Mouse (Mus musculus): Measurements from ENCODE around the gene Klhdc8b. TPM values are rescaled to one million over a fixed set of nuclear protein-coding genes. Genes with fewer than 3 reads are reported as not detected.

The Klhdc8b gene
- polyA plus RNA-seq, 1 experiment from 2014 or later: 17.8 TPM

DNA sequence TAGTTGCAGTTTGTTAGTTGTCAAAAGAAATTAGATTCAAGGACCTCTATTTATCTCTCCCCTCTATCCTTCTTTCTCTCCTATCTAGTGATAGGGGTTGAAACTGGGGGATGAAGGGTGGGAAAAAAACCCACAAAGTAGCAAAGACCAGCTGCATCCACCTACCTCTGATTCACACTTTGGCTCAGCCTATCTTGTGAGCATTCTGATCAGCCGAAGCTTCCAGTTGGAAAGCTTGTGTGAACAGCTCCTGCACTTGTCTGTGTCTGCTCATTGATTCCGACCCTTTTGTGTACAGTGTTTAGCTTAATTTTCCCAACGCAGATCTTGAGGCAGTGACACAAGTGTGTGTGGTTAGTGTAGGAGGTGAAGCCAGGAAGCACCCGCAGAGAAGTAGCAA, 7.9 kb downstream of the Klhdc8b start:
- peaks cover 13% of the 10 kb centered on the region for H3K27me3 ChIP-seq (ENCODE audit: low read depth, poor library complexity, severe bottlenecking)
- H3K4me3 ChIP-seq: no peak overlapping the region
- no peak overlapping the region for H3K27ac ChIP-seq
- H3K9me3 ChIP-seq (replicated peaks): no peaks in the 10 kb centered on the region
- H3K36me3 ChIP-seq: no peaks in the 10 kb centered on the region
- peaks cover 44% of the 10 kb centered on the region for H3K4me1 ChIP-seq
- 85% methylated on average over 4 of the region's 4 CpGs for WGBS
- DNase-seq (ENCODE audit: low spot score): no peak

DNA sequence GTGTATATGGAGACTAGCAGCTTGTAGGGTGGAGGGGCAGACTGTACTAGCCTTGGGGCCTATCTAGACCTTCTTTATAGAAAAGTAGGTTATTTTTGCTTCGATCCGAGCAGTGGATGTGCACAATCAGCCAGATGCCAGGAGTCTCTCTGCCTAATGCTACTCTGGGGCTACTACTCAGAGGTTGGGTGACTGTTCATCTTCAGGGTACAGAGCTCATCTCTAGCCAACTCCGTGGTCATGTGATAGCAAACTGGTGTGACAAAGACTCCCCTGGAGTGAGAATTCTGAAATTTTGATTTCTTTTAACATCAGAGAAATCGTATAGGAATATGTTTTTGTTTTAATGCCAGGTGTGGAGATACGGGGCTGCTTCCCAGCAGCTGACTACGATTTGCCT, 8.5 kb downstream of the Klhdc8b start:
- Histone ChIP-seq H3K4me1 (peaks cover 44% of the 10 kb centered on the region), H3K27me3 (ENCODE audit: low read depth, poor library complexity, severe bottlenecking) (peaks cover 13% of the 10 kb centered on the region), H3K4me3 (peak overlapping the region; percentile 71), H3K9me3 (replicated peaks) (no peaks in the 10 kb centered on the region), H3K27ac (peak overlapping the region; percentile 84), H3K36me3 (peaks cover 5% of the 10 kb centered on the region; the same call in 1 of the 2 replicates)
- 56% methylated on average over 6 of the region's 6 CpGs for WGBS
- no peak for DNase-seq (ENCODE audit: low spot score)

DNA sequence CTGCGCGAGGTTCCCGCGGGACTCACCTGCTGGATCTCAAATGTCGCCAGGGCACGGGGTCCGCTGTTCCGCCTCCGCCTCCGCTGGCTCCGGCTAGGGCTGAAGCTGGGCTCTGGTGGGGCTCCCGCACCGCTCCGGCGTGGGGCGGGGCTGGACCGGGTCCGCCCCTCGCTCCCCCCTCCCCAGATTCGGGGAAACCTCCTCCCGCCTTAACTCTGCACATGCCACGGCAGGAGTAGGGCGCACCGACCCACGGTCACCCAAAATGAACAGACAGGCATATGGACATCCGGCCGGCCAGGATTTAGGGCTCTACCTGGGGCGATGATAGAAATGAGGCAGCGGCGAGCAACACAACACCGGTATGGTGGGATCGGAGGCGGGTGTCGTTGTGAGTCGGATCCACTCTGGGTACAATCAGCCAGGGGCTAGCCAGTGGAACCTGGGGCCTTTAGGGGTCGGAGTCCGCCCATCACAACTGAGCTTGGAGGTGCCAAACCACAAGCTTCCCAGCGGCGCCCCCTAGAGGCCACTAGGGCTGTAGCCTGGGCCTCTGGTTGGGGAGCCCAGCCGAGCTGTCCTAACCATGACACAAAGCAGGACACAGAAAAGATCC, 9.0 kb downstream of the Klhdc8b start:
- H3K36me3 ChIP-seq: peaks cover 8% of the 10 kb centered on the region; the same call in 1 of the 2 replicates
- peaks cover 44% of the 10 kb centered on the region for H3K4me1 ChIP-seq
- H3K27ac ChIP-seq: peak overlapping the region; percentile 84
- peak overlapping the region; percentile 71 for H3K4me3 ChIP-seq
- H3K9me3 ChIP-seq (replicated peaks): no peaks in the 10 kb centered on the region
- DNase-seq (ENCODE audit: low spot score): peak; percentile 97
- peaks cover 13% of the 10 kb centered on the region for H3K27me3 ChIP-seq (ENCODE audit: low read depth, poor library complexity, severe bottlenecking)
- WGBS: under 1% methylated on average over 40 of the region's 40 CpGs

DNA sequence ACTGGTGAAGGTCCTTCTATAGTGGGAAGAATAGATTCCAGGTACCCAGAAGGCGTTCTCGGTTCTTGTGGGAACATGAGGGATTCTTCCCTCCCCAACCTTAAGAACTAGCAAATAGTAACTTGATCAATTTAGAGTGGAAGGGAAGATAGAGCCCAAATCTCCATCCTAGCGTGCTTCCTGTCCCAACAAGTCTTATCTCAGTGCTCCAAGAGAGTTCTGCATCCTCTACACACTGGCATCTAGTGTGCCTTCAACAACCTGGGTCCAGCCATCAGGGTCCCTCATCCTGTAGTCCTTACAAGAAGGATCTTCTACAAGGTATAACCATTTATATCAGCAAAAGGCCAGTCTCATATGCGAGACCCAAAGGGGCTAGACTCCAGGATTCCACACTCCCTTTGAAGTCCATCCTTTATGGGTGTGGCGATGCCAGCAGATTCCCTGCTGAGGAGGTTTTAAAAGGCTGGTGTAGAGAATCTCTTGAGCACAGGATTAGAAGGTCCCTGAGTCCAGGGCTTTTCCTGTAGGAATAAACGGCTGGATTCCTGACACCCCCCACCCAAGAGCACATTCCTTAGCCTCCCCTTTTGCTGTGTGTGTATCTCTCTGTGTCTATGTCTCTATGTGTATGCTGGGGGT, 9.7 kb downstream of the Klhdc8b start:
- H3K36me3 ChIP-seq: peaks cover 8% of the 10 kb centered on the region; the same call in 1 of the 2 replicates
- 49% methylated on average over 6 of the region's 6 CpGs for WGBS
- H3K27me3 ChIP-seq (ENCODE audit: low read depth, poor library complexity, severe bottlenecking): peaks cover 13% of the 10 kb centered on the region
- peak overlapping the region; percentile 71 for H3K4me3 ChIP-seq
- peak overlapping the region; percentile 84 for H3K27ac ChIP-seq
- H3K4me1 ChIP-seq: peaks cover 44% of the 10 kb centered on the region
- DNase-seq (ENCODE audit: low spot score): no peak
- H3K9me3 ChIP-seq (replicated peaks): no peaks in the 10 kb centered on the region

DNA sequence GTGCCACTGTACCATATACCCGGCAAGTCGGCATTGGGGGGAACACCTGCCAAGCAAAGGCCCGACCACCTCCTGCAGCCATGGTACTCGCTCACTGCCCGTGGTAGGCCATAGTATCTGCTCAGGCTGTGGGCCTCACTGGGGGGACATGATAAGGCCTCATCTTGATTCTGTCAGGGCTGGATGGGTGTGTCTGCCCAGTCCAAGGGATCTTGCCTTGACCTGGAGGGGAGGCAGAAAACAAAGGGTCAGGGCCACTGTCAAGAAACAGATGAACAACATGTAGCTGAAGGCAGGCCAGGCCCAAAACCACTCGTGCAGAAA, 10.2 kb downstream of the Klhdc8b start:
- no peaks in the 10 kb centered on the region for H3K9me3 ChIP-seq (replicated peaks)
- H3K4me3 ChIP-seq: peak overlapping the region; percentile 18; the same call in 1 of the 2 replicates
- peaks cover 8% of the 10 kb centered on the region; the same call in 1 of the 2 replicates for H3K36me3 ChIP-seq
- 94% methylated on average over 6 of the region's 6 CpGs for WGBS
- 0 out of 2 replicates have a peak overlapping the region, but pooled peaks have one; percentile 68 for H3K27ac ChIP-seq
- peaks cover 44% of the 10 kb centered on the region for H3K4me1 ChIP-seq
- H3K27me3 ChIP-seq (ENCODE audit: low read depth, poor library complexity, severe bottlenecking): peaks cover 13% of the 10 kb centered on the region
- no peak for DNase-seq (ENCODE audit: low spot score)

DNA sequence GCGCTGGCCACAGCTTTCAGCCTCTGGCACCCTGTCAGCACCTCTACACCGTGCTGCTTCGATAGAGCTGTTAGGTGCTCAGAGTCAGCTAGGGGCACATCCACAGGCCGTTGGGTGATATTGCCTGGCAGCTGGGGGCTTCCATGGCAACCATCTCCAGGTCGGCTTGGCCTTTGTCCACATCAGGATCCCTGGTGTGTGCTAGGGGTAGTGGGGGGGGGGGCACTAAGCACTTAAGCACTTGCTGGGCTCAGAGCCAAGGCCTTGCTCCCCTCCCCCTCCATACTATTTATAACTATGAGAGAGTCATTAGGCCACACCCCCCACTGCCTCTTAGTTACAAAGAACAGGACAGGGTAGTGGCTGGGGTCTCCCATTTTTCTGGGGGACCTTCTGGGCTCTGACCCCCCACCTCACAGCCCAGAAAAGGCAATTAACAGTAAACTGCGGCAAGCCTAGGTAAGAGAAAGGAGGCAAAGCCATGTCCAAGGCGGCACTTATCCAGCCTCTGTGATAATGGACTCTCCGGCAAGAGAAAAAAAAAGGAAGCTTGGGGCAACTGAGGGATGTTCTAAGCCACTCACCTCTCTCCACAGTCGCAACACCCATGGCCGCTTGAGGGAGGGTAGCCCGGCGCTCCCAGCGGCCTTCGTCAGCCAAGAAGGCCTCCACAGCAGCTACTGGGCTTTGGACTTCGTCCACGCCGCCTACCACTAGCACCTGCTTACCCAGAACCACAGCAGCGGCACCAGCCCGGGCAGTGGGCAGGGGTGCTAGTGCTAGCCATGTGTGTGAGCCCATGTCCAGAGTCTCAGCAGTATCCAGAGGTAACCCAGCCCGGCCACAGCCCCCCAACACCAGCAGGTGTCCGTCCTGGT, 10.8 kb downstream of the Klhdc8b start:
- DNase-seq (ENCODE audit: low spot score): no peak
- Histone ChIP-seq H3K9me3 (replicated peaks) (no peaks in the 10 kb centered on the region), H3K4me3 (peak overlapping the region; percentile 18; the same call in 1 of the 2 replicates), H3K27me3 (ENCODE audit: low read depth, poor library complexity, severe bottlenecking) (peaks cover 13% of the 10 kb centered on the region), H3K36me3 (peaks cover 8% of the 10 kb centered on the region; the same call in 1 of the 2 replicates), H3K4me1 (peaks cover 44% of the 10 kb centered on the region), H3K27ac (peak overlapping the region; percentile 68)
- 76% methylated on average over 21 of the region's 21 CpGs for WGBS

DNA sequence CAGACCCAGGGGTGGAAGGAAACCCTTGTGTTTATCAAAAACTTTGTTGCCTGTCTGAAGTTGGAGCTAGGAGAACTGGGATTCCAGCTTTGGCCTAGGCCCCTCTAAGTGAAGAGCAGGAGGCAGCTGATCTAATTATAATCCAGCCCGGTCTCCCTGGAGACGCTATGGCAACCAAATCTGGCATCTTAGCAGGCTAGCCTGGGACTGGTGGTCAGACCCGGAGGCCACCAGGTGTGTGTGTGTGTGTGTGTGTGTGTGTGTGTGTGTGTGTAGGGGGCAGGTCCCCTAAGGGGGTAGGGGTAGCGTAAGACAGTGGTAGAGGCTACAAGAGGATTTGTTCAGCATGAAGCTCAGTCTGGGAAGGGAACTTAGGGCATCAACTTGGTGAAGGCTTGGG, 11.5 kb downstream of the Klhdc8b start:
- peaks cover 13% of the 10 kb centered on the region for H3K27me3 ChIP-seq (ENCODE audit: low read depth, poor library complexity, severe bottlenecking)
- H3K36me3 ChIP-seq: peaks cover 8% of the 10 kb centered on the region; the same call in 1 of the 2 replicates
- WGBS: 59% methylated on average over 4 of the region's 4 CpGs
- peaks cover 44% of the 10 kb centered on the region for H3K4me1 ChIP-seq
- H3K4me3 ChIP-seq: 0 out of 2 replicates have a peak overlapping the region, but pooled peaks have one; percentile 18
- peak overlapping the region; percentile 68; the same call in 1 of the 2 replicates for H3K27ac ChIP-seq
- DNase-seq (ENCODE audit: low spot score): peak; percentile 63
- no peaks in the 10 kb centered on the region for H3K9me3 ChIP-seq (replicated peaks)

DNA sequence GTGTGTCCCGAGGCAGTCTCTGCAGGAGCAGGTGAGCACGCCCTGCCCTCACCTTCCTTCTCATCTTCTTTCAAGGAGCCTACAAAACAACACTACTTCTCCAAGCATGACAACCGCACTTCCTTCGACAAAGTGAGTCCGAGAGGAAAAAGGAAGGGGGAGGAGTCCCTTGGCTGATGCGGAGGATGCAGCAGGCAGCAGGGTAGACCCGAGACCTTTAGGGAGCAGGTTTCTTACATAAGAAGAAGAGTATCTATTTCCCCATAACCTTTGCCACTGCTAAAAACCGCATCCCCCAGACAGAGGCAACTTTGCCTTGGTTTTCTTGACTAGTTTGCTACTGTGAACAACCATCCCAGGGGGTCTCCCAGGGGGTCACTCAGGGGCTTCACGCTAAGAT, 16.3 kb downstream of the Klhdc8b start:
- no peak for DNase-seq (ENCODE audit: low spot score)
- H3K9me3 ChIP-seq (replicated peaks): no peaks in the 10 kb centered on the region
- peaks cover 8% of the 10 kb centered on the region; the same call in 1 of the 2 replicates for H3K36me3 ChIP-seq
- H3K4me1 ChIP-seq: peaks cover 13% of the 10 kb centered on the region
- H3K27me3 ChIP-seq (ENCODE audit: low read depth, poor library complexity, severe bottlenecking): no peaks in the 10 kb centered on the region
- WGBS: 70% methylated on average over 9 of the region's 9 CpGs
- no peak overlapping the region for H3K4me3 ChIP-seq
- no peak overlapping the region for H3K27ac ChIP-seq

DNA sequence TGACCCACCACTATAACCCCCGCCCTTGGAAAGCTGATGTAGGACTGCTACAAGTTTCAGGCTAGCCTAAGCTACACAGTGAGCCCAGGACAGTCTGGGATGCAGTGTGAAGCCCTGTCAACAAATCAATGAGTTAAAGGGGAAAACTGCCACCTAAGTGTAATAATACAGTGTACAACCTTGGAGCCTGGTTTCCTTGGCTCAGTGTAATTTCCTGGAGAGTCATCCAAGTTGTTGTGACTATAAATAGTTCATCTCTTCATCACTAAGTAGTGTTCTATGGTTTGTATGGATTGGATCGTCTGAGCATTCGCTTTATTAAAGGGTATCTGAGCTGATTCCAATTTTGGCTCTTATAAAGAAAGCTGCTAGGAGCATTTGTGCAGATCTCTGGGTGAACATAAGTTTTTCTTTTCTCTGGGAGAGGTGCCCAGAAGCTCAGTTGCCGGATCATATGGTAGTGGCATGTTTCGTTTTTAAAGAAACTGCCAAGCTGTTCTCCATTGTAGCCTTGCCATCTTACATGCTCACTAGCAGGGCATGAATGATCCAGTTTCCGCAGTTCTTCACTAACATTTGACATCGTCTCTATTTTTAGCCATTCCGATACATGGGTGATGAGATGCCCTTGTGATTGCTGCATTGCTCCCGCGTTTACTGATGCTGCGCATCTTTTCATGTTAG, 20.0 kb downstream of the Klhdc8b start:
- Histone ChIP-seq H3K4me1 (no peaks in the 10 kb centered on the region; the same call in 1 of the 2 replicates), H3K27me3 (ENCODE audit: low read depth, poor library complexity, severe bottlenecking) (no peaks in the 10 kb centered on the region), H3K27ac (no peak overlapping the region), H3K36me3 (no peaks in the 10 kb centered on the region), H3K4me3 (no peak overlapping the region), H3K9me3 (replicated peaks) (no peaks in the 10 kb centered on the region)
- DNase-seq (ENCODE audit: low spot score): no peak
- WGBS: 92% methylated on average over 11 of the region's 11 CpGs

DNA sequence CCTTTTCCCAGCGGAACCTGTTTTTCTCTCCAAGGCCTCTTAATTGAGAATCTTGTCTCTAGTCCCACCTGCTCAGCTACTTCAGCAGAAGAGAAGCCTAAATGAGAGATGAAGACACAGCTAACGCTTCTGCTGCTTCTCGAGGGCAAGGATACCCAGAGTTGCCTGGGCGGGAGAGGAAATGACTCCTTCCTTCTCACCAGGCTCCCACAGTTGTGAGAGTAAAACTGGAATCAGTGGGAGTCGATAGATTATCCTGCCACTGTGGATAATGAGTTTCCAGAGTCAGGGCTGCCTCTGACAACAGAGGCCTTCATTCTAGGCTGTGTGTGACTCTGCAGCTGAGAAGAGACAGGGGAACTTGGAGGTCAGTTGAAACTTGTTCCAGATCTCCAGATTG, 20.9 kb downstream of the Klhdc8b start:
- DNase-seq (ENCODE audit: low spot score): no peak
- H3K4me3 ChIP-seq: no peak overlapping the region
- 79% methylated on average over 5 of the region's 5 CpGs for WGBS
- H3K27me3 ChIP-seq (ENCODE audit: low read depth, poor library complexity, severe bottlenecking): no peaks in the 10 kb centered on the region
- no peak overlapping the region for H3K27ac ChIP-seq
- H3K4me1 ChIP-seq: no peaks in the 10 kb centered on the region
- no peaks in the 10 kb centered on the region for H3K36me3 ChIP-seq
- H3K9me3 ChIP-seq (replicated peaks): no peaks in the 10 kb centered on the region

DNA sequence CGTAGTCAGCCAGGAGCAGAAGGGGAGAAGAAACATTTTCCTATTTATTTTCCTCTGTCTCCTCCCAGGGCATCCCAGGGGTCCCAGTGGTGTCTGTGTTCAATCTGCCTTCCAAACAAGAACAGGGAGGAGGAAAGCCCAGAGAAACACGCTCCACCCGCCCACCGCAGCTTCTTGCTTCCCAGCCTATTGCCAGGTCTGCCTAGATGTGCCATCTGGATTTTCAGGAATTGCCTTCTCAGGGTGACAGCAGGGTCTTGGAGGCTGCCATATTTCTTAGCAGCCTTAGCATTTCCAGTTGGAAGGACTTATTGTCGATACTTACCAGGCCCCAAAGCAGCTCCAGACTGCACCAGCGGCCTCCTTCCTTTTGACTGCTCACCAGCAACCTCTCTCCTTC, 22.2 kb downstream of the Klhdc8b start:
- Histone ChIP-seq H3K4me3 (no peak overlapping the region), H3K27ac (no peak overlapping the region), H3K4me1 (no peaks in the 10 kb centered on the region), H3K9me3 (replicated peaks) (no peaks in the 10 kb centered on the region), H3K27me3 (ENCODE audit: low read depth, poor library complexity, severe bottlenecking) (no peaks in the 10 kb centered on the region), H3K36me3 (no peaks in the 10 kb centered on the region)
- no peak for DNase-seq (ENCODE audit: low spot score)
- WGBS: 89% methylated on average over 6 of the region's 6 CpGs

DNA sequence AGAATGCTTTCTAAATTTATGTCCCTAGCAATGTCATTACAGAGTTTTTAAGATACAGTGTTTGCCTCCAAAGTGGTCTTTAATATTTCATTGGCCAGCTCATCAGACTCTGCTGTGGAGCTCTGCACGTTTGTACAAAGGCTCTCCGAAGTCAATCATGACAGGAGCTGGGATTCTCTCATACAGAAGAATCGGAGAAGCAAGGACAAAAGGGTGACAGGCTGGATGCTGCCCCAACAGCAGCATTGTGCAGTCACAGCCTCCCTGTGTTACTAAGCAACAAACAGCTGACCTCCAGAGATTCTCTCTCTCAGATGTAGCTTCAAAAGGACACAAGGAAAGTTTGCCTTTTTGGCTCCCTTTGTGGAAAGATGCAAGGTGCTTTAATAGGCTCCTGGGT, 25.2 kb downstream of the Klhdc8b start, which contains the start of gene BC048562:
BC048562 (plus strand) TSS at position 301 of the 400 bp plus-strand sequence.
- Histone ChIP-seq H3K36me3 (no peaks in the 10 kb centered on the region), H3K4me1 (peaks cover 7% of the 10 kb centered on the region), H3K27me3 (ENCODE audit: low read depth, poor library complexity, severe bottlenecking) (no peaks in the 10 kb centered on the region), H3K9me3 (replicated peaks) (no peaks in the 10 kb centered on the region), H3K4me3 (no peak within 1 kb of the TSS), H3K27ac (no peak within 1 kb of the TSS)
- no peak for DNase-seq (ENCODE audit: low spot score)
- WGBS: 86% methylated on average over 3 of the region's 3 CpGs

Measured in limb, embryonic 10.5 days (tissue).